Mouse (Mus musculus) cortical plate, adult 2 months (tissue): Measurements from ENCODE around the gene Cpne1.

Experiments used
- CTCF ChIP-seq: fragments of 200-500 bp; IDR thresholded peaks from 2 replicates; pipeline ENCODE4 v1.5.1; 2011; ENCODE audit warnings: mild to moderate bottlenecking, control low read depth, low read length; ENCODE audit not compliant: insufficient read depth; ENCODE audit errors: extremely low read depth
- POLR2A ChIP-seq: fragments of 200-500 bp; IDR thresholded peaks from 2 replicates; pipeline ENCODE4 v1.6.1; 2011; ENCODE audit warnings: mild to moderate bottlenecking, low read length, control low read depth; ENCODE audit not compliant: insufficient read depth; ENCODE audit errors: extremely low read depth

GRCm38 (mm10) chr2:156110627-156111357 is 973 bp downstream of the Cpne1 start:
- no peak for TF ChIP-seq CTCF
- no peak for TF ChIP-seq POLR2A
